Mouse (Mus musculus) Muller cell, postnatal 12 days (primary cell): ENCODE data around the gene Kcnh1.

Source experiments
- DNase-seq: peaks from one replicate; pipeline ENCODE4 v3.0.0-alpha.2; 2015; ENCODE audit errors: inconsistent ontology term

The Kcnh1 gene

DNA sequence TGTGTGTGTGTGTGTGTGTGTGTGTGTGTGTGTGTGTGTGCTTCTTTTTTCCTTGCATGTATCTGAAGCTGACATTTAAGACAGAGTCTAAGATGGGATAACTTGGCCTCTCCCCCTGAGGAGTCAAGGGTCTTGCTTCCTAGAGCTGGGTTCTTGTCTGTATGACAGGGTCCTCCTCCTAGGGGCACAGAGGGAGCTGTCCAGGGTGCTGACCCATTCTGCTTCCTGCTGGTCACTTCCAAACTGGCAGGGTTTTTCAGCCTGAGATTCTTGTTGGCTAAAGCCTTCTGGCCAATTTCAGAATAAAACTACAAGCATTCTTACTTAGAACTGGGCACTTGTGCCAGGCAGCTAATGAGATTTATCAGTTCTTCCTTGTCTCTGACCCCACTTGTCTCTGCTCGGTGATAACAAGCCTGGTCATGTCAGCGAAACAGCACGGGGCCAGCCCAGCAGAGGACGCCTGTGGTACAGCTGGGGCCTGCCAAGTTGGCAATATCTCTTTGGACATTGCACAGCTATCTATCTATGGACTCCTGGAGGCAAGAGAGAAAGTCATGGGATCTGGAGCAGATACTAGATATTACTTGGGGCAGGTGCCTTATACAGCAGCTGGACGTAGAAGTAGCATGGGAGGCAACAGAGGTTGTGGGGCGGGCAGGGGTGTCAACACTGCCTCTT lies 267.1 kb downstream of the Kcnh1 start:
- peak; percentile 48 for DNase-seq

DNA sequence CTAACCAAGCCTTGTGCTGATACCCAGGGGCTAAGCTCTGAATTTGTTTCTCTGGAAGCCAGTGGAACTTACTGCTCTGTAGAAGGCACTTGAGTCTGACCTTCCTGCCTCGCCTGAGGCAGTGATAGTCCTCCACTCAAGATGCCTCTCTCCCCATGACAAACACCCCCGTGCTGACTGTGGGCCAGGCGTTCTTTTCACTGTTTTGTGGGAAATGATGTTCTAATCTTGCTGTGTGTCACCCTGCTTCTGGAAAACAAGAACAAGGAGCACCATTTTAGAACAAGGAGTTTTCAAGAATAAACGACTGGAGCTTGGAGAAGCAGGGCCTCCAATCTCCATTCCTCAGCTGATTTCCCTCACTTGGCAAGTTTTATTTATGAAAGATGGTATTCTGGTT lies 273.2 kb downstream of the Kcnh1 start:
- no peak for DNase-seq

DNA sequence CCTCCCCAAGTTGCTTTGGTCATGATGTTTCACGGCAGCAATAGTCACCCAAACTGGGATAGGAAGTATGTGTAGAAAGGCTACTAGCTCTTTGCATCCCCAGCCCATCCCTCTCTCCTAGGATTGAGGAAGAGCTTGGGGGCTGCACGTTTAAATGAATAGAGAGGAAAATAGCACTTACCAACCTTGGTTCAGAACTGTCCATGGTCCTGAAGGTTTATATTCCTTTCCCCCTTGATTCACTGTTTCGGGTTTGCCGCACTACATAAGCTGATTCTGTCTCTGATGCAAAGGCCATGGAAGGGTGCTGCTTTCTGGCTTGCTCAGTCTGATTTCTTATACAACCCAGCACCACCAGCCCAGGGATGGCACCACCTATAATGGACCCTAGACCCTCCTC lies 281.8 kb downstream of the Kcnh1 start:
- DNase-seq: no peak

DNA sequence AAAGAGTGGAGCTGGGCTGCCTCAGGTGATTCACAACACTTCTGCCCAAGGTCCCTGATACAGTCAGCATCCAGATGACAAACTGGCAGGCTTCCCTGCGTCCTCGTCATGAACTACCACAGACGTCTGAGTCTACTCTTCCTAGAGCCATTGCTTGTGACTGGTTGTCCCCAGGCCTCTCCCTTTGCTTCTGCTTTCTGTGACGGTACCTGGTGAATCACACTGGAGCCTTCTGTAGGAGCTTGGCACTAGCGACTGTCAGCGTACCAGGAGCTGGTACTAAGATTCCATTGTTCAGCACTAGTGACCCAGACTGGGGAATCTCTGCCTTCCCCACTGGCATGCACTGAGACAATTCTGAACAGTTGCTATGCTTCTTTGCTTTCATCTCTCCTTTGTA lies 282.6 kb downstream of the Kcnh1 start:
- peak; percentile 34 for DNase-seq

DNA sequence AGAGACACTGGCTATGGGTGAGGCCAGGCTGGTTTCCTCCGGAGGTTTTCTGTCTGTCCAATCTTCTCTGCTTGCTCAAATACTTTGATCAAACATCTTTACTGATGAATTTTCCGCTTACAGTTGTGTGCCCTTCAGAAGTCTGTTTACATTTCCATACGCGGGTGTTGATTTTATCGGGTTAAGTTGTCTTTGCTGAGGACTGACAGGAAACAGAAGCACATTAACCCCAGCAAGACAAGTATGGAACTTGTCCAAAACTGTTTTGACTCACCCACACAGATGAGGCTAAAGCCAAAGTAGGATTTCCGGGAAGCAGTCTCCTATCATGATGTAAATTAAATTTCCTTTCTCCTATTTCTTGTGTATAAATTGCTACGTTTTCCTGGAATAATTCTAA lies 286.1 kb downstream of the Kcnh1 start:
- DNase-seq: no peak

DNA sequence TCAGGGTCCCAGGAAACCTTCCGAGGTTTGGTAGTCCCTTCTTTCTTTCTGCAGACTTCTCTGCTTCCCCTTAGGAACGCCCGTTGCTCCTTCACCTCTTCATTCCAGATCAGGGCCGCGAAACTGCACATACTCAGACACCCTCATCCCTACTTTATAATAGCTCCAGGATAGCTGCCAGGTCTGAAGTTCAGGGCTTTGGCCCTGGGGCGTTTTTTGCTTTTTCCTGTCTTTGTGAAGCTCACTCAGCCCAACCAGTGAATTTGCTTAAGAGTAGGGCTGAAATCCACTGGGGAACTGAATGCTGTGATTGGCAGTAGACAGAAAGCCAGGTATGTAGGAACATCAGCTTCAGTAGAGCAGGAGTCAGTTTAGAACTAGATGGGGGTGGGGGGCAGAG lies 287.0 kb downstream of the Kcnh1 start:
- no peak for DNase-seq

DNA sequence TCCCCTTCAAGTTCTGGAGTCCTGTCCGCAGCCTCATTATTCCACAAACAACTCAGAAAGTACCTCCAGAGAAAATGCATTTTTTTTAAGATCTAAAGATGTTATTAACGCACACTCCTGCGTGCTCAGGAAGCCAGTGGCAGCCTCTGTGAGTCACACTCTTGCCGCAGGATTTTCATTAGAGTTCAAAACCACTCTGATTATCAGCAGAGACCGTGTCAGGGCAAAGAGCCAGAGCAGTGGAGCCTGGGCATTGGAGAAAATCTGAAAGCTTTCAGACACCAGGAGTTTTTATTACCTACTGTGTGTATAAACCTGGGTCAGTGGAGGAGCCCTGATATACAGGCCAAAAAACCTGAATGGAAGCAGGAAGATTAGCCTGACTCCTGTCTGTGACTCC lies 287.6 kb downstream of the Kcnh1 start:
- DNase-seq: no peak

DNA sequence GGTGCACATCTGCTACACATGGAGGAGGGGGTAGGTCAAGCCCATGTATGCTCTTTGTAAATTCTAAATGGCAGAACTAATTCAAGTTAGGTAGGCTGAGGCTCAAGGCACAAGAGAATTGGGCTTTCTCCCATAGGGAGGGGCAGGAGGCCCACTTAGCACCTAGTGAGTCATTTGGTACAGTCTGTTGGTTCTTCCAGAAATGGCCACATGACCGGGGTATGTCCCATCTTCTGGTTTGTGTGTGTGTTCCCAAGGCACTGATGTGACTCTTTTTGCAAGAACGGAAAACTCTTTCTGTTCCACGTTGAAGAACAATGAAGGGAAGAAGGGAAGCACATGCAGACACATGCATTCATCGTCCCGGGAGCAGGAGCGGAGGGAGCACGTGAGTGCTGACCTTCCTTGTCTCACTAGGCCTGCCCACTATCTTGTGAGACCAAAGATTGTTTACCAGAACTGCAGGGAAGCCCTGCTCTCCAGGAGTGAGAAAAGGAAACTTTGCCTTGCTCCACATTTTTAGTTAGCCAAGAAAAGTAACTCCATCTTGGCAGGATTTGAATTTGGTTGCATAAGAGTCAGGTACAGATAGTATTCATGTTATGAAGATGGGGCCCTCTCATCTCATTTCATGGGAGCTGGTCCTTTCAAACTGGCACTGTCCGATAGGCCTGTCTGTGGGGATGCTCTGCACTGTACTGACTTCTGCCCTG lies 289.7 kb downstream of the Kcnh1 start:
- no peak for DNase-seq

DNA sequence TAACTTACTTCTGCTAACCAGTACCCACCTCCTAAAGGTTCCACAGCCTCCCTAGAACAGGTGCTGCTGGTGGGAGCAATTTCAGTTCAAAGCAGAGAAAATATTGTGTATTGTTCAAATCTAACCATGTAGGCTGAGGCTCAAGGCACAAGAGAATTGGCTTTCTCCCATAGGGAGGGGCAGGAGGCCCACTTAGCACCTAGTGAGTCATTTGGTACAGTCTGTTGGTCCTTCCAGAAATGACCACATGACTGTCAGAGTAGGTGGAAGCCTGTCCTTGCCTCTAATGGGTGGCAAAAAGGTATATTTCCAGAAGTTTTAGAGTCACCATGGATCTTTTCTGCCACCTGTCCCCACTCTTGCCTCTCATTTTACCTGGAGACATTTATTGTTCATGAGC lies 290.9 kb downstream of the Kcnh1 start:
- no peak for DNase-seq

DNA sequence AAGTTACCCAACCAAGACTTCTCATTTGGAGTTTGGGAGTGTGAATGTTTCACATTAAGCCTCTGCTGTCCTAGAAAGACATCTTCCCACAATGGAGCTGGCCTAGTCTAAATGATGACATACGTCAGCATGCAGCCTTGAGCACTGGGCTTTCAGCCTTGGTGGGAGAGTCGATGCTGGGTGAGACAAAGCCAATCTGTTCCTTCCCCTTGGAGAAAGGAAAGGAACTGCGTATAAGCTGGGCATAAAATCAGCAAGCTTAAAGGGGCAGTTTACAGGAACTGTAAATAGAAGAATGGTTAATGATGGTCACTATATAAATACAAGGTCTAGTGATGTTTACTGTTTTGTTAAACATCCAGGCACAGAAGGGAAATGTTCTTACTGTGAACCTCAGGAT lies 294.5 kb downstream of the Kcnh1 start:
- no peak for DNase-seq

DNA sequence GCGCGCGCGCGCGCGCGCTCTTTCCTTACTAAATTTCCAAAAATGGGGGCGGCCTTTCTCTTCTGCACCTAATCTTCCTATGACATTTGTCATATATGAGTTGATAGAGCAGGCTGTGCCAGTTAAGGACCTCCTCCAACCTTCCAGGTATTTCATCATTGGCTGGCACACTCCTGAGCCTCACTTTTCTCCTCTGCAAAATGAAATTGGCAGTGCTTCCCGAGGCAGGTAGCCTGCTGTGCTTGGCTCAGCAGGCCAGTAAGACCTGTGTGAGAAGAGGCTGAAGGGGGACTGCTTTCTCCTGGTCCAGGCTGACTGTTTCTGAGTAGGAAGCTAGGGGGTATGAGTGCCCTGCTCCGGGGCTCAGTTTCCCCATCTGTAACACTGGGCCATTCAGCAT lies 297.0 kb downstream of the Kcnh1 start:
- DNase-seq: no peak

DNA sequence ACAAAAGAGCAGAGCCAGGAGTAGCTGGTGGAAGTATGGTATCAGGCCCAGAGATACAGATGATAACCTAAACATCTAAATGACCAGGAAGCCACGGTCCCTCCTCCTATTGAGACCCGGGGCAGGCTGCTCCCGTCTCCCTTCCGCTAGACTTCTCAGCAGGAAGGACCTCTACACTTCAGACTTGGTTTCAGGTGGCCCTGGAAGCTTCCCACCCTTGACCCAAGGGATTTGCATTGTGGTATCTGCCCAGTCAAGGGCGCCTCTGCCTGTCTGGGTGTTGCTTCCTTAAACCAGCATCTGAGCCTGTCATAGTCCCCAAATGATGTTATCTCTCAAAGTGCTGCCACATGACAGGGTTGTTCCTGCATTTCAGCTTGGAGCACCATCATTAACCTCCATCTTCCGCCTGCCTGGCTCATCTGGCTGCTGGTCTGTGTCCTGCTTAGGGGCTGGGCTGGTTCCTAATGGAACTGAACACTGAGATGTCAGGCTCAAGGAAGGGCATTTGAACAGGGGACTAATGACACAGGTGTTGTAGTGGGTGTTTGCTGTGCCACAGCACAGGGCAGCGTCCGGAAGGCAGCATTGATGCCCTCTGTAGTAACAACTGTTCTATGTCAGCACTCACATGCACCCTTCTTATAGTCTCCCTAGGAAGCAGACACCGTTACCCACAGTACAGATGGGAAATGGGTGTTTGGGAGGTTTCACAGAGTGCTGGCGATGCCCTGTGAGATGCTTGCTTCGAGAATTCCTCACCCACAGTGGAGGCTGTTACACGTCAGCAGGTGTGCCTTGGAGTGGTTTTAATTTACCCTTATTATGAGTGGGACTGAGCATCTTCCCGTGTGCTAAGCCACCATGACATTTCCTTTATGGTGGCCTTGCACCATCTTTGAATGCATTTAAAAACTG lies 299.6 kb downstream of the Kcnh1 start:
- no peak for DNase-seq

DNA sequence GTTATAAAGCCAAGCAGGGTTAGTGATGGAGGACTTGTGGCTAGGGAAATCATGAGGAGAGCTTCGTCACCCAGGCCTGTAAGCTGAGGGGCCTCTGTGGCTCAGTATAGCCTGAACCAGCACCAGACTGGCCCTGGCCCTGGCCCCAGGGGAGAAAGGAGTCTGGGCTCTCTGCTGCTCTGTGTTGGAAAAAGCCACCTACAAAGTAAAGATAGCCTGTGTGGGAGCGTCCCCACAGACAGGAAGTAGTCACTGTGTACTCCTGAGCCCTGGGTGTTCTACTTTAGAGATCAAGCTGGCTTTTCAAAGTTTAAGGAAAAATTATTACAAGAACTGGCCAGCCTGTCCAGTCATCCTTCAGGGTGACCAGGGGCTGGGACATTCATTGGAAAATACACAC lies 306.9 kb downstream of the Kcnh1 start:
- DNase-seq: no peak

DNA sequence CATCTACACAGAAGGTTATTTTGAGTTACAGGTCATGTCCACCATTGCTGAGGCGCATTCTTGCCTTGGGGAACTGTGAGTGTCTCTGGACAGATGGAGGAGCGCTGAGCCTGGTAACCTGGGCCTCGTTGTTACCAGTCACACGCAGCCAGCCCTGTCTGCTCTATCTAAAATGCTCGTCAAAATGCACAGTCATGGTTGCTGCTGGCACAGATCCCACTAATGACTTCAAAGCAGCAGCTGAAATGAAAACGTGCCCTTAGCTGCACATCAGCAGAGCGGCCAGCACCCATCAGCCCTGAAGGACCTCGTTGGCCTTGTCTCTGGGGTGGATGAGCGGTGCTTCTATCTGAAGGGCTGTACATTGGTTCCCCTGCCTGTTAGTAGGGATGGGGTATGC lies 311.4 kb downstream of the Kcnh1 start:
- no peak for DNase-seq

DNA sequence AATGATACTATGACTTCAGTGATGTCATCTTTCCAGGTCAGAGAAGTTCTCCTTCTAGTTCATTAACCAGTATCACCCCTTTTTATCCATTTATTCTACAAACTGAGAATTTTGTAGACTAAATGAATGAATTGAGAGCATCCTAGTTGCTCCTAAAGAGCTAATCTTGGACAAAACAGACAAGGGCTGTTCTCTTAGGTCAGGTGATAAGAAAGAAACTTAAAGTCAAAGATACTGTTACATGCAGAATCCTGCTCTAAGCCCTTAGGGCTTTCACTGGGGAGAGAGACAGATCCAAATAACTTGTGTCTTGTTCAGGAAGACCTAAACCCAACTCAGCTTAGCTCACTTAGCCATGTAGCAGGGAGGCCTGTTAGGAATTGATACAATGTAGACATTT lies 312.3 kb downstream of the Kcnh1 start:
- no peak for DNase-seq

DNA sequence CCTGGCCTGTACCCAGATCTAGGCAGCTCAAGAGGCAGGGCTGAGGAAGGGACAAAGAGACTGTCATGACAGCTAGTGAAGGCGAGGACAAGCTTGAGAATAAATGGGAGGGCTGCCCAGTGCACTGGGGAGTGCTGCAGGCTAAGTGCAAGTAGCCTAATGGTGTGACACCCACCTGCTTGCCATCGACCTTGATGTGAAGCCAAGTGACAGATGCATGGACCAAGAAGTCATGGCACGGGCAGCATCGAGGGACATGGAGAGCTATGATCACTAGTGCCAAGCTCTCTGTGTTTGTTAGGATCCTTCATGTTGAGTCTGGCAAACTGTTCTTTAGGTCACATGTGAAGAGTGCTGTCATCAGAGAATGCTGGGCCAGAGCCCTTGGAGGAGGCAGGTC lies 313.1 kb downstream of the Kcnh1 start:
- DNase-seq: no peak

DNA sequence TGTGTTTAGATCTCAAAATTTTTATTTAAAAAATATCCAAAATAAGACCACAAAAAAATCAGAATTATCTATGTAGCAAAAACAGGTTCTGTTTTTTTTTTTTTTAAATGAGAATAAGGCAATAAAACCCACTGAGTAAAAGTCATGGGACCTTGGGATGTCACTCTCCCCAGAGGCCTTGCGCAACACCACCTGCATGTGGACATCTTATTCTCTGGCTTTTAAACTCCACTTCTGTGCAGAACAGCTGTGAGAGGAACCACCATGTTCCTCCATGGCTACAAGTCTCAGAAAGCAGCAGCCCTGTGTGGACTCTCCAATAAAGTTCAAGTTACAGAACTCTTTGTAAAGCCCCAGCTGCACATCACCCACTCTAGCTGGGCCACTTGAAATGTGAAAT lies 322.2 kb downstream of the Kcnh1 start:
- DNase-seq: no peak

DNA sequence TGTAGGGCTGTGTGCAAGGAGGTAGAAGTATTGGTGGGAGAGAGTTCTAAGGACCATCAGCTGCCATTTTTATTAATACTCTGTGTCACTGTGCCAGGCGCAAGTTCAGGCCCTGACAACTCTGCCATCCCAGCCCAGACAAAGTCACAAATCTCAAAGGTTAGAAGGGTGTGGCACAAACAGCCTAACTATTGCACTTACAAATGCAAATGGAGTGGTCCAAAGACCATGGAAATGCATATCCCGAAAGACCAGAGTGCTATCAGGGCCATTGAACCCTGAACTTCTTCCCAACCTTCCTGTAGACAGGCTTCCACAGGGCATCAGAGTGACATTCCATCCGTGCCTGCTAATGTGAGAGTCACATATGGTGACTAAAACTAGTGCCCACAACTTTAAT lies 324.8 kb downstream of the Kcnh1 start:
- DNase-seq: no peak

DNA sequence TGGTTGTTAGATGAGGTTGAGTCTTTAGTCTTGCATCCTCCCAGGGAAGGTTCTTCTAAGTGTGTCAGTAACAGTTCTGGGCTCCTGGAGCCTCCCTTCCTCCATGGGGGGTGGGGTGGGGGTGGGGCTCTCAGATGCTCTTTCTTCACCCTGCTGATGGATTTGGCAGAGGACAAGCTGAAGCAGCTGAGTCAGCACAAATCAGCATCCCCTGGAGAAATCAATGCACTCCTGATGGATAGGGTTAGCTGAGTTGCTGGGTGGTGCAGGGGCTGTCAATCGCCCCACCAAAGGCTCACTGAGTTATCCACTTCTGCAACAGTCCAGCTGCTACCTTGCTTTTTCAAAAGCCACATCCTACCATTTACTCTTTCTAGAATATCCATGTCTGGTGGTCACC lies 329.1 kb downstream of the Kcnh1 start:
- DNase-seq: no peak

DNA sequence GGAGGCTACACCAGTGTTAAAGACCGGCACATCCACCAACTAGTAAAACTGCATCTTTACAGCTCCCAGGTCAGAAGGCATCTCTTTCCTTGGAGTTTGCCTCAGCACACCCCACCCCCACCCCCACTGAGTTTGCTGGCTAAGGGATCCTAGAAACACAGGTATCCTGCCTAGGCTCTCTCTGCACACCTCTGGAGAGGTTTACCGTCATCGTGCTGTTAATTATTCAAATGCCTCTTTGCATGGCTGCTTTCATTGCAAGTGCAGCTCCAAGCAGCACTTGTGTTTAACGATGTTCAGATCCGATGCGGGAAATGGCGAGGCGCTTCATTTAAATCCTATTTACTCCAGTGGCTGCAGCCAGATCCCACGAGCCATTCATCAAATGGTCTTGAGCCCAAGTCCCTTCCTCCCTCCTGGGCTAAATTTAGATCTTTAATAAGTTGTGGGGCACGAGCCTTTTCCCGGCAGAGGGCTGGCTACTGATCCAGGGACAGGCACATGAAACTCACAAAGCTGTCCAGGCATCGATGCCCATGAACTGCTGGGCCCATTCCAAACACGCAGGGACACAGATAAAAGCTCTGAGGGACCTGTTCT lies 330.4 kb downstream of the Kcnh1 start:
- DNase-seq: peak; percentile 42

DNA sequence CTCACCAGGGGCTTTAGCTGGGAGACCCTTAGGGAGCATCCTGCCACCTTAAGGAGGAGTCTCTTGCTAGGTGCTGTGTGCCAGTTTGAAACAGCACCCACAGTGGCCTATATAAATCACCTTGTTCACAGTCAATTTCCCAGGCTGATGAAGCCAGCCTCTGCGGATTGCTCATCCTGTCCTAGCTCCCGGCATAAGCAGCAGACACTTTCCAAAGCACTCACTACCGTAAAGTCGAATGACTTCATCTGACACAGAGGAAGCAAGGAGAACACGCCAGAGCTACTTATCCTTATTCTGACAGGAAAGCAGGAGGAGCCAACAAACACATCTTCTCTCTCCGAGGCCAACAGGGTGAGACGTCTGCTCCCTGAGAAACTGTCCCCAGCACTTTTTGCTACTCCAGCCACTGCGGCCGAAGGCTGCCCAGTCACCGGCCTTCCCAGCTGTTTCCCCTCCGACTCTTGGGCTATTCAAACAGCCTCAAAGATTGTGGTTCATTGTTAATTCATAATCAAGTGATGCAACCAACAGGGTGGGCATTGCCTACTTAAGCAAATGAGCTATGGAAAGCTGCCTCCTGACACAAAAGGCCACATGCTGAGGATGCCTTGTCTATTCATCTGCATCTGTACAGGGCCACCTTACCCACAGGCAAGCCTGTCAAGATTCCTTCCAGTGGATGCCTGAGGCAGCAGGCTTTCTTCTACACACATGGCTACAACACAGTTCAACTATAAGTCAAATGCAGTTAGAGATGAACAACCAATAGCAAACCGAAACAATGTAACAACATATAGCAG lies 332.0 kb downstream of the Kcnh1 start:
- peak; percentile 6 for DNase-seq
